Mouse (Mus musculus): ENCODE results near the gene Rbms3. TPM values are rescaled to one million over a fixed set of nuclear protein-coding genes. Genes with fewer than 3 reads are reported as not detected.

Rbms3 gene
- polyA plus RNA-seq, 1 experiment from 2014 or later: 12.2 TPM

GRCm38 (mm10) chr9:117600781-117601180, 28.9 kb downstream of the Rbms3 start:
- Histone ChIP-seq H3K36me3 (ENCODE audit: control insufficient read depth, insufficient read depth, low read length) (no peaks in the 10 kb centered on the region), H3K9ac (ENCODE audit: low read length) (no peak overlapping the region), H3K4me1 (replicated peaks; ENCODE audit: control insufficient read depth, insufficient read depth, low read length) (no peaks in the 10 kb centered on the region), H3K4me3 (ENCODE audit: low read depth, low read length) (no peak overlapping the region), H3K9me3 (ENCODE audit: control insufficient read depth, low read length) (no peaks in the 10 kb centered on the region), H3K27ac (ENCODE audit: low read depth, low read length) (no peak overlapping the region), H3K27me3 (ENCODE audit: control insufficient read depth, insufficient read depth, low read length) (no peaks in the 10 kb centered on the region), H3K4me2 (ENCODE audit: low read depth, low read length, severe bottlenecking) (no peak overlapping the region)
- ATAC-seq (replicated peaks; ENCODE audit: low FRiP score): no peak
- DNase-seq (ENCODE audit: low spot score): no peak
- WGBS: 83% methylated on average over 5 of the region's 5 CpGs

GRCm38 (mm10) chr9:117599341-117599740, 30.4 kb downstream of the Rbms3 start:
- no peaks in the 10 kb centered on the region for H3K36me3 ChIP-seq (ENCODE audit: control insufficient read depth, insufficient read depth, low read length)
- DNase-seq (ENCODE audit: low spot score): no peak
- no peak overlapping the region for H3K27ac ChIP-seq (ENCODE audit: low read depth, low read length)
- WGBS: 92% methylated on average over 9 of the region's 9 CpGs
- H3K4me2 ChIP-seq (ENCODE audit: low read depth, low read length, severe bottlenecking): no peak overlapping the region
- H3K4me1 ChIP-seq (replicated peaks; ENCODE audit: control insufficient read depth, insufficient read depth, low read length): no peaks in the 10 kb centered on the region
- H3K27me3 ChIP-seq (ENCODE audit: control insufficient read depth, insufficient read depth, low read length): no peaks in the 10 kb centered on the region
- H3K9me3 ChIP-seq (ENCODE audit: control insufficient read depth, low read length): no peaks in the 10 kb centered on the region
- ATAC-seq (replicated peaks; ENCODE audit: low FRiP score): no peak
- no peak overlapping the region for H3K4me3 ChIP-seq (ENCODE audit: low read depth, low read length)
- H3K9ac ChIP-seq (ENCODE audit: low read length): no peak overlapping the region

- no peaks in the 10 kb centered on the region for H3K9me3 ChIP-seq (ENCODE audit: control insufficient read depth, low read length)
- DNase-seq (ENCODE audit: low spot score) (no peak), ATAC-seq (replicated peaks; ENCODE audit: low FRiP score) (no peak)
- no peak overlapping the region for H3K9ac ChIP-seq (ENCODE audit: low read length)
- H3K27ac ChIP-seq (ENCODE audit: low read depth, low read length): no peak overlapping the region
- no peaks in the 10 kb centered on the region for H3K27me3 ChIP-seq (ENCODE audit: control insufficient read depth, insufficient read depth, low read length)
- no peaks in the 10 kb centered on the region for H3K36me3 ChIP-seq (ENCODE audit: control insufficient read depth, insufficient read depth, low read length)
- no peaks in the 10 kb centered on the region for H3K4me1 ChIP-seq (replicated peaks; ENCODE audit: control insufficient read depth, insufficient read depth, low read length)
- WGBS: 62% methylated on average over 5 of the region's 5 CpGs
- H3K4me2 ChIP-seq (ENCODE audit: low read depth, low read length, severe bottlenecking): no peak overlapping the region
- H3K4me3 ChIP-seq (ENCODE audit: low read depth, low read length): no peak overlapping the region
Measured at GRCm38 (mm10) chr9:117596162-117596561, 33.6 kb downstream of the Rbms3 start.

- H3K27ac ChIP-seq (ENCODE audit: low read depth, low read length): no peak overlapping the region
- ATAC-seq (replicated peaks; ENCODE audit: low FRiP score): no peak
- WGBS: 88% methylated on average over 6 of the region's 6 CpGs
- H3K4me1 ChIP-seq (replicated peaks; ENCODE audit: control insufficient read depth, insufficient read depth, low read length): no peaks in the 10 kb centered on the region
- H3K4me3 ChIP-seq (ENCODE audit: low read depth, low read length): no peak overlapping the region
- no peaks in the 10 kb centered on the region for H3K36me3 ChIP-seq (ENCODE audit: control insufficient read depth, insufficient read depth, low read length)
- no peak overlapping the region for H3K9ac ChIP-seq (ENCODE audit: low read length)
- no peaks in the 10 kb centered on the region for H3K9me3 ChIP-seq (ENCODE audit: control insufficient read depth, low read length)
- no peaks in the 10 kb centered on the region for H3K27me3 ChIP-seq (ENCODE audit: control insufficient read depth, insufficient read depth, low read length)
- DNase-seq (ENCODE audit: low spot score): no peak
- no peak overlapping the region for H3K4me2 ChIP-seq (ENCODE audit: low read depth, low read length, severe bottlenecking)
Measured at GRCm38 (mm10) chr9:117585345-117585744, 44.4 kb downstream of the Rbms3 start.

GRCm38 (mm10) chr9:117583638-117584037, 46.1 kb downstream of the Rbms3 start:
- ATAC-seq (replicated peaks; ENCODE audit: low FRiP score) (no peak), DNase-seq (ENCODE audit: low spot score) (no peak)
- Histone ChIP-seq H3K4me3 (ENCODE audit: low read depth, low read length) (no peak overlapping the region), H3K9ac (ENCODE audit: low read length) (no peak overlapping the region), H3K4me1 (replicated peaks; ENCODE audit: control insufficient read depth, insufficient read depth, low read length) (no peaks in the 10 kb centered on the region), H3K9me3 (ENCODE audit: control insufficient read depth, low read length) (no peaks in the 10 kb centered on the region), H3K4me2 (ENCODE audit: low read depth, low read length, severe bottlenecking) (no peak overlapping the region), H3K27ac (ENCODE audit: low read depth, low read length) (no peak overlapping the region), H3K36me3 (ENCODE audit: control insufficient read depth, insufficient read depth, low read length) (no peaks in the 10 kb centered on the region), H3K27me3 (ENCODE audit: control insufficient read depth, insufficient read depth, low read length) (no peaks in the 10 kb centered on the region)
- WGBS: 80% methylated on average over 7 of the region's 7 CpGs

GRCm38 (mm10) chr9:117582591-117582990, 47.1 kb downstream of the Rbms3 start:
- 73% methylated on average over 6 of the region's 6 CpGs for WGBS
- no peak overlapping the region for H3K9ac ChIP-seq (ENCODE audit: low read length)
- ATAC-seq (replicated peaks; ENCODE audit: low FRiP score) (no peak), DNase-seq (ENCODE audit: low spot score) (no peak)
- H3K9me3 ChIP-seq (ENCODE audit: control insufficient read depth, low read length): no peaks in the 10 kb centered on the region
- H3K4me3 ChIP-seq (ENCODE audit: low read depth, low read length): no peak overlapping the region
- H3K36me3 ChIP-seq (ENCODE audit: control insufficient read depth, insufficient read depth, low read length): no peaks in the 10 kb centered on the region
- no peaks in the 10 kb centered on the region for H3K27me3 ChIP-seq (ENCODE audit: control insufficient read depth, insufficient read depth, low read length)
- no peak overlapping the region for H3K27ac ChIP-seq (ENCODE audit: low read depth, low read length)
- no peak overlapping the region for H3K4me2 ChIP-seq (ENCODE audit: low read depth, low read length, severe bottlenecking)
- no peaks in the 10 kb centered on the region for H3K4me1 ChIP-seq (replicated peaks; ENCODE audit: control insufficient read depth, insufficient read depth, low read length)

- no peaks in the 10 kb centered on the region for H3K36me3 ChIP-seq (ENCODE audit: control insufficient read depth, insufficient read depth, low read length)
- ATAC-seq (replicated peaks; ENCODE audit: low FRiP score): no peak
- no peaks in the 10 kb centered on the region for H3K27me3 ChIP-seq (ENCODE audit: control insufficient read depth, insufficient read depth, low read length)
- WGBS: 86% methylated on average over 5 of the region's 5 CpGs
- no peaks in the 10 kb centered on the region for H3K9me3 ChIP-seq (ENCODE audit: control insufficient read depth, low read length)
- H3K4me3 ChIP-seq (ENCODE audit: low read depth, low read length): no peak overlapping the region
- no peak overlapping the region for H3K27ac ChIP-seq (ENCODE audit: low read depth, low read length)
- no peak for DNase-seq (ENCODE audit: low spot score)
- H3K9ac ChIP-seq (ENCODE audit: low read length): no peak overlapping the region
- no peaks in the 10 kb centered on the region for H3K4me1 ChIP-seq (replicated peaks; ENCODE audit: control insufficient read depth, insufficient read depth, low read length)
- no peak overlapping the region for H3K4me2 ChIP-seq (ENCODE audit: low read depth, low read length, severe bottlenecking)
Measured at GRCm38 (mm10) chr9:117571186-117571855, 58.4 kb downstream of the Rbms3 start.

GRCm38 (mm10) chr9:117570240-117570821, 59.4 kb downstream of the Rbms3 start:
- no peak for DNase-seq (ENCODE audit: low spot score)
- H3K4me2 ChIP-seq (ENCODE audit: low read depth, low read length, severe bottlenecking): no peak overlapping the region
- H3K36me3 ChIP-seq (ENCODE audit: control insufficient read depth, insufficient read depth, low read length): no peaks in the 10 kb centered on the region
- no peaks in the 10 kb centered on the region for H3K9me3 ChIP-seq (ENCODE audit: control insufficient read depth, low read length)
- no peaks in the 10 kb centered on the region for H3K27me3 ChIP-seq (ENCODE audit: control insufficient read depth, insufficient read depth, low read length)
- no peaks in the 10 kb centered on the region for H3K4me1 ChIP-seq (replicated peaks; ENCODE audit: control insufficient read depth, insufficient read depth, low read length)
- H3K9ac ChIP-seq (ENCODE audit: low read length): no peak overlapping the region
- H3K4me3 ChIP-seq (ENCODE audit: low read depth, low read length): no peak overlapping the region
- WGBS: 93% methylated on average over 7 of the region's 7 CpGs
- no peak overlapping the region for H3K27ac ChIP-seq (ENCODE audit: low read depth, low read length)
- ATAC-seq (replicated peaks; ENCODE audit: low FRiP score): no peak

- no peaks in the 10 kb centered on the region for H3K4me1 ChIP-seq (replicated peaks; ENCODE audit: control insufficient read depth, insufficient read depth, low read length)
- ATAC-seq (replicated peaks; ENCODE audit: low FRiP score) (no peak), DNase-seq (ENCODE audit: low spot score) (no peak)
- no peaks in the 10 kb centered on the region for H3K9me3 ChIP-seq (ENCODE audit: control insufficient read depth, low read length)
- H3K27me3 ChIP-seq (ENCODE audit: control insufficient read depth, insufficient read depth, low read length): no peaks in the 10 kb centered on the region
- no peak overlapping the region for H3K9ac ChIP-seq (ENCODE audit: low read length)
- H3K4me3 ChIP-seq (ENCODE audit: low read depth, low read length): no peak overlapping the region
- H3K27ac ChIP-seq (ENCODE audit: low read depth, low read length): no peak overlapping the region
- no peak overlapping the region for H3K4me2 ChIP-seq (ENCODE audit: low read depth, low read length, severe bottlenecking)
- no peaks in the 10 kb centered on the region for H3K36me3 ChIP-seq (ENCODE audit: control insufficient read depth, insufficient read depth, low read length)
- WGBS: 86% methylated on average over 10 of the region's 10 CpGs
Measured at GRCm38 (mm10) chr9:117566293-117566692, 63.4 kb downstream of the Rbms3 start.
